Comparison of ENCODE assay signal across 8 mouse cellular contexts in genomic region chr6:142814011-142814410, GRCm38 (mm10). TPM values are rescaled to one million over a fixed set of nuclear protein-coding genes. Genes with fewer than 3 reads are reported as not detected.
DNase-seq lines count a peak whose midpoint lies in the region; ATAC-seq and TF ChIP-seq lines count a peak whose summit lies in the region.
"Had no signal": no experiment of that assay in that cellular context is flagged by ENCODE, and none has a peak within 500 bp of the region (broad histone marks: within the 10 kb centered on the region; RNA-seq: fewer than 3 reads in every experiment).

No protein-coding gene starts in this region.

- no peak for TF ChIP-seq EP300 in liver, embryonic 14.5 days (IDR thresholded peaks at IDR 0.05; ENCODE audit: low read depth)

- peak overlapping the region; percentile 45 for H3K4me2 ChIP-seq in liver, embryonic 14.5 days (ENCODE audit: low read depth)

- peaks cover 0 to 7% of the 10 kb centered on the region in 2 experiments; a peak in 2 of 4 replicates for H3K4me1 ChIP-seq in liver, embryonic 14.5 days (replicated peaks; ENCODE audit: control insufficient read depth in 2 of 2, insufficient read depth in 2 of 2, low read length in 1 of 2)

- no peak overlapping the region; a peak in 1 of 4 replicates for H3K4me3 ChIP-seq in liver, embryonic 14.5 days (ENCODE audit: insufficient read depth in 1 of 2, low read depth in 2 of 2, low read length in 2 of 2)

- H3K36me3 ChIP-seq in liver, embryonic 14.5 days (replicated peaks; ENCODE audit: control insufficient read depth, insufficient read depth, low read depth): no peaks in the 10 kb centered on the region

- 58% methylated on average over 10 of the region's 10 CpGs for WGBS in liver, embryonic 14.5 days (ENCODE audit: insufficient replicate concordance)

- no peaks in the 10 kb centered on the region for H3K9me3 ChIP-seq in liver, embryonic 14.5 days (ENCODE audit: control insufficient read depth, low read length)

- no peak overlapping the region for H3K9ac ChIP-seq in liver, embryonic 14.5 days (replicated peaks)

- TF ChIP-seq CTCF in liver, embryonic 14.5 days (IDR thresholded peaks at IDR 0.05; ENCODE audit: low read depth): no peak

- H3K27me3 ChIP-seq in liver, embryonic 14.5 days (ENCODE audit: control insufficient read depth, insufficient read depth, low read length): no peaks in the 10 kb centered on the region

- DNase-seq in testis, postnatal 10 days (ENCODE audit: low spot score): peak; percentile 26
- no peak for DNase-seq in testis, postnatal 14 days (ENCODE audit: low spot score)
- DNase-seq in induced T-regulatory cell, adult 2 months (ENCODE audit: low read depth): peak; percentile 12
- no peak for DNase-seq in liver, embryonic 14.5 days (ENCODE audit: low read depth in 3 of 3, low spot score in 3 of 3)
- DNase-seq in urinary bladder, postnatal 36 days (ENCODE audit: low spot score in 2 of 2): no peak
- DNase-seq in layer of hippocampus, adult 18-20 months (ENCODE audit: low spot score in 2 of 2): no peak
- DNase-seq in lung, postnatal 25 days (ENCODE audit: low spot score): no peak

- no peak for ATAC-seq in liver, embryonic 14.5 days (ENCODE audit: insufficient read depth)

- H3K27ac ChIP-seq in liver, embryonic 14.5 days: no peak overlapping the region
- H3K27ac ChIP-seq: macrophage had no signal

RNA-seq across cellular contexts. Expression of gene Sult6b2, which starts 9.7 kb away (rescaled TPM):
- polyA plus RNA-seq in liver, embryonic 14.5 days (2012; rRNA removed): not detected in 2 replicates
- not detected in 2 replicates for polyA plus RNA-seq in liver, embryonic 14.5 days (2014; fragmentation: Nextera tagmentation; extraction: Ambion mirVana)
- total RNA-seq in layer of hippocampus, adult 18-20 months (2021): under 1 TPM in 1 of 2 experiments, not detected in 1; 0.15 TPM
- polyA plus RNA-seq: macrophage had no signal

RNA-seq across cellular contexts. Expression of gene Cmas, which starts 57.5 kb away (rescaled TPM):
- 43.3 and 80.7 TPM in 2 replicates for polyA plus RNA-seq in liver, embryonic 14.5 days (2012; rRNA removed)
- polyA plus RNA-seq in liver, embryonic 14.5 days (2014; fragmentation: Nextera tagmentation; extraction: Ambion mirVana): 176 and 181 TPM in 2 replicates
- 100 to 1,000 TPM in 1 of 2 experiments, 10 to 100 TPM in 1; 98.0 to 106 TPM for total RNA-seq in layer of hippocampus, adult 18-20 months (2021)

Comparison
In these comparisons a context has a peak if more than half of its experiments do, and no peak if none do; other contexts are left out.
1. DNase-seq: peak in testis, postnatal 10 days (single experiment) and induced T-regulatory cell, adult 2 months (single experiment); none in testis, postnatal 14 days (single experiment), liver, embryonic 14.5 days (0 of 3), urinary bladder, postnatal 36 days (0 of 2), layer of hippocampus, adult 18-20 months (0 of 2) and lung, postnatal 25 days (single experiment).